Mouse (Mus musculus) kidney, adult 8-10 months (tissue): Measurements from ENCODE around the gene Fam53b.

Experiments
- DNase-seq, 2 experiments: peaks; one replicate each; pipeline ENCODE4 v3.0.0; 2022

Fam53b gene

GRCm38 (mm10) chr7:132813416-132814088 is at the start of gene Fam53b:
Gene Fam53b, minus strand, starts transcription at chr7:132813886.
- DNase-seq, result peak; percentile 62 to 73

GRCm38 (mm10) chr7:132859042-132859958 is 45.6 kb upstream of the Fam53b start, which contains the start of gene Abraxas2:
Gene Abraxas2, plus strand, starts transcription at chr7:132859225.
- DNase-seq, result peak; percentile 89 to 92

- DNase-seq, result no peak
Measured at GRCm38 (mm10) chr7:132858043-132858608, 44.4 kb upstream of the Fam53b start.

DNA sequence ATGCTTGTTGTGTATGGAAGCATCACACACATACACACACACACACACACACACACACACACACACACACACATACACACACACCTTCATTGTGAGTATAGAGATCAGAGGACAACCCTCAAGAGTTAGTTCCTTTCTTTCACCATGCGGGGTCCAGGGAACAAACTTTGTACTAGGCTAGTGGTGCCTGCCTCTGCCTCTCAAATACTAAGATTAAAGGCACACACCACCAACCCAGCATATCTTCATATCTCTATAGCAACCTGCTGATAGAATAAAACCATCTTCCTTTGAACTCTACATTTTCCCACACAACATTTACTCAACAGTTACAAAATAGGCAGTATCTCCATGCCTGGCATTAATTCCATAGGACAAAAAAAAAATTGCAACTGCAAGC is 42.4 kb upstream of the Fam53b start:
- no peak for DNase-seq

DNA sequence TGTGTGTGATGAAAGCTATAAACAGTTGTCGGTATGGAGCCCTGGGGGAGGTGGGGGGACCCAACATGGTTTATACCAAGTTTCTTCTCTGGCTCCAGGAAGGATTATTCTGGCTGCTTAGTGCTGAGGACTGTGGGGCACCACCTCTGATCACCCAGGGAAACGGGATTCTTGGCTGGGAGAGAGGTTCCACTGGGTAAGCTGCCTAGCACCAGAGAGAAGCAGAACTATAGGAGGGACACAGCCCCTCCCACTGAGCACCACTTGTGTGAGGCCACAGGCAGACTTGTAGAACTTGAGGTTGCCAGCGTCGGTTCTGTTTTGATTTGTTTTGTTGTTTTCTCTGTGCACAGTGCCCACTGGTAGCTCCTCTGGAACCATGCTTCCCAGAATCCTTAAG is 40.3 kb upstream of the Fam53b start:
- DNase-seq, result no peak

GRCm38 (mm10) chr7:132853361-132853760 is 39.7 kb upstream of the Fam53b start:
- no peak for DNase-seq

DNA sequence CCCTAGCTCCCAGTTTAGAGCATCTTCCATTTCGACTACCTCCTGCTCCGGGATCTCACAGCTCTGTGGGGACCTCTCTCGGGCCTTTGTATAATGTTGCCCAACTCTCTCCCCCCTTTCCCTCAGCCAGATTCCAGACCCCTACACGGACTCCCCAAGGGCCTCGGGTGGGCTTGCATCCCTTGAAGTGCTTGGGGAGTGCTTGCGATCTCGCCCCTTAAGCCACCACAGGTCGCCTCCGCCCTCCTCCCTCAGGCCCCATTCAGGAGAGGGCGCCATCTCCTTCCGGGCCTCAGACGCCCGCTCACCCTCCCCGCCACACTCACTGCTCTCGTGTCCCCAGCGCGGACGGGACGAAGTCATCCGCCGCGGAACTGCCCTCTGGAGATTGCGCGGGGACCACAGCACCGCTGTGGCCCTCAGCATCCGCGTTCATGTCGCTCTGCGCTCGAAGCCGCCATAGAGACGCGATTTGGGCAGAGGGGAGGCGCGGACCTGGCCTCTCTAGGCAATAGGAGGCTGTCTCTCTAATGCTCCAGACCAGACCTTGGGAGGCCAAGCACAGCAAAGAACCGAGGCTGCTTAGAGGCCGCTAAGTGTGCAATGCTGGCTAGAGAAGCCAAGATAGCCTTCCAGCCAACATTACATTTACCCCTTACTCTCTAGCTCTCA is 38.6 kb upstream of the Fam53b start, which contains the start of gene Eef1akmt2:
Gene Eef1akmt2, minus strand, starts transcription at position 501 of the 672 bp plus-strand sequence.
- peak; percentile 83 to 85 for DNase-seq

DNA sequence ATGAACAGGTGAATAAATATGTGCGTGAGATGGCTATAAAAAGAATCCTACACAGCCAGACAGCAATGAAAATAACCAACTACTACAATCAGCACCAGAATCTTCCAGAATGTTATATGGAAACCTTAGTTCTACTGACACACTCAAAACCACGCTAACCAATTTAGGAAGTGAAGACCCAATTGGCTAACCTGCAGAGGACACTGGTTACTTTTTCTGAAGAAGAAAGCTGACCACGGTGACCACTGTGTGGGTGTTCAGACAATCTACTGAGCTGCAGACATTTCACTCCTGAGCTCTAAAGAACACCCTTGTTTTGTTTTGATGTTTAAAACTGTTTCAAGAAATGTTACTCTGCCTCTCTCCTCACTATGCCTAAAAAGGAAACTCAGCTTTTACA is 29.5 kb upstream of the Fam53b start:
- DNase-seq, result no peak

DNA sequence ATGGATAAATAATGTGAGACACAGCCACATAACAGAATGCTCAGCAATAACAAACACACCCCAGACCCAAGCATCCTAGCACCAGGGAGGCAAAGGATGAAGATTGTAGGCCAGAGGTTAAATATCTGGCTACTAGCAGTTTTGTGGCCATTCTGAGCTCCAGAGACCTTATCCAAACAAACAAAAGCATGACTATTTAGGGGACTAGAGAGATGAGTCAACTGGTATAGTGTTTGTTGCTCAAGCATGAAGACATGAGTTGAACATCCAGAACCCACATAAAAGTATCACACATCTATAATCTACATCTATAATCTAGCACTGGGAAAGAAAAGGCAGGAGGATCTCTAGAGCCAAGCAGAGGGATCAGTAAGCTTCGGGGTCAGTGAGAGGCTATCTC is 28.8 kb upstream of the Fam53b start:
- DNase-seq, result no peak

DNA sequence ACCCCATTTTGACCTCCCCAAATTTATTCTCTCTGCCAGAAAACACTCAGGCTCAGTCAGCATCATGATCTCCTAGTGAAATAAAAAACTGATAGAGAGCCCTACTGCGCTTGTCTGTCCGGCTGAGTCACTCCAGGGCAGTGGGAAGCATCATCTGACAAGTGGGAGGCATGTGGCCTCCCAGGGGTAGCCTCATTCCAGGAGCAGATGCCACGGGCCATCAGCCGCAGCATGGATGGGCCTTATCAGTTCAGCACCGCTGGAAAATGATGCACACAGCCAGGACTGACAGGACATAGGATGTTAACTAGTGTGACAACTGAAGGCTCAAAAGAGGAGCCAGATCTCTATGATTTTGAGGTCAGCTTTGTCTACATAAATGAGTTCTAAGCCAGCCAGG is 27.6 kb upstream of the Fam53b start:
- DNase-seq, result no peak

DNA sequence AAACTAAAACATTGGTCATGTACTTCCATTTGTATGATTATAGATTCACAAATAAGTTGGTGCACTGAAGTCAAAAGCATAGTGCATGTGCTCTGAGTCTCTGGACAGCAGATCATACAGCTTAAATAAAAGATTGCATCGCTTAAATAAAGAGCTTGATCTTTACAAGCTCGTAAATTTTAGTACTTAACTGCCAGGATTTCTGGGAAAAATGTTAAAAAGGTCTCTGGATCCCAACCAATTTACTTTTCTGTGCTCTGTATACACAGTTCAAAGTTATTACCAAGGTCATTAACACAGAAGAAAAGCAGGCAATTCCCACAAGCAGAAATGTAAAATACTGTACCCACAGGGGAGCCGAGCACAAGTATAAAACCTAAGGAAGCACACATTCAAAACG is 17.3 kb upstream of the Fam53b start:
- DNase-seq, result no peak

GRCm38 (mm10) chr7:132824346-132825022 is 10.8 kb upstream of the Fam53b start:
- DNase-seq, result no peak

- DNase-seq, result no peak
Measured at GRCm38 (mm10) chr7:132823832-132824231, 10.1 kb upstream of the Fam53b start.

DNA sequence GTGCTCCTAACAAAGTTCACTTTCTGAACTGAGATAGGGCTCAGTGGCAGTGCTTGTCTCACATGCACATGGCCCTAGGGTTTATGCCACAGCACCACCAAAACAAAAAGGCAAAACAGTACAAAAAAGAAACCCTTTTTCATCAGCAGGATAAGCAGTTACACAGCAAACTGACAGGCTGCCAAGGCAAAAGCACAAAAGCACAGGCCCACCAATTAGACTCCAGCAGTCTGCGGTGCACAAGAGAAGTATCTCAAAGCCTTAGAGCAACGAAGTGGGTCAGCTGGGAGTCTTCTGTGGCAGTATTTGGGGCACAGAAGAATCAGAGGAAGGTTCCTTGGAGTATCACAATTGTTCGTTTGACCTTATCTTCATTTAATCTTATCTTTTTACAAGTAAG is 7.0 kb upstream of the Fam53b start:
- DNase-seq, result no peak

DNA sequence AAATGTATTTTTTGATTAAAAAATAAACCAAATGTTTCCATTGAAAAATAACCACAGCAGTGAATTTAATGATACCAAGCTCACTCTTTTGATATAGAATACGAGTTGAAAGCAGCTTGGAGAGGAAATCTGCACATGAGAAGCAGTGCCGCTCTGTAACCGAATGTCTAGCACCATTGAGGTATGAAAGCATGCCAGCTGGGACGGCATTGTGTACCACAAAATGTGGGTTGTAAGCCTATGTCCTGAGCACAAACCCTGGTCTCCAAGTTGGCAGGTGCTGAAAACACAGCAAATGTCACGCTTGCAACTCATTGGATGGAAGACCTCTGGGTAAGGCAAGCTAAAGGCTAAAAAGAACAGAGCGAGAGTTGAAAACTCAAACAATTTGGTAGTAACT is 3.4 kb upstream of the Fam53b start:
- no peak for DNase-seq

GRCm38 (mm10) chr7:132816528-132816927 is 2.8 kb upstream of the Fam53b start:
- DNase-seq, result no peak

DNA sequence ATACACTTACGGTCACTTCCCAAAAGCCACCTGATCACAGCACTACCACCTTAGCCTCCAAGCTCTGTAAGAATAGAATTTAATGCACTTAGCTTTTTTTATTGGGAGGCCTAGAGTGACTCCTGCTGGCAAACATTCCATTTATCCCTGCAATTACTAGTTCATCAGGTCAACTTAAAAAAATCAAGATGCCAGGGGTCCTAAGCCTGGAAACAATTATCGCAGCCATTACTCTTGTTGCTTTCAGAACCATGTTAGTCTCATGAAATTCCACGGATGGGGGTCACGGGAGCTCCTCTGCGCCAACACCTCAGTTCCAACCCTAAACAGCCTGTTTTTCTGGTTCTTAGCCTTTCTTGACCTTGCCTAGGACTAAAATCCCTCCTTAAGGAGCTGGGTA is 1.4 kb upstream of the Fam53b start:
- no peak for DNase-seq

- DNase-seq, result no peak
Measured at GRCm38 (mm10) chr7:132814089-132814450, 384 bp upstream of the Fam53b start.

DNA sequence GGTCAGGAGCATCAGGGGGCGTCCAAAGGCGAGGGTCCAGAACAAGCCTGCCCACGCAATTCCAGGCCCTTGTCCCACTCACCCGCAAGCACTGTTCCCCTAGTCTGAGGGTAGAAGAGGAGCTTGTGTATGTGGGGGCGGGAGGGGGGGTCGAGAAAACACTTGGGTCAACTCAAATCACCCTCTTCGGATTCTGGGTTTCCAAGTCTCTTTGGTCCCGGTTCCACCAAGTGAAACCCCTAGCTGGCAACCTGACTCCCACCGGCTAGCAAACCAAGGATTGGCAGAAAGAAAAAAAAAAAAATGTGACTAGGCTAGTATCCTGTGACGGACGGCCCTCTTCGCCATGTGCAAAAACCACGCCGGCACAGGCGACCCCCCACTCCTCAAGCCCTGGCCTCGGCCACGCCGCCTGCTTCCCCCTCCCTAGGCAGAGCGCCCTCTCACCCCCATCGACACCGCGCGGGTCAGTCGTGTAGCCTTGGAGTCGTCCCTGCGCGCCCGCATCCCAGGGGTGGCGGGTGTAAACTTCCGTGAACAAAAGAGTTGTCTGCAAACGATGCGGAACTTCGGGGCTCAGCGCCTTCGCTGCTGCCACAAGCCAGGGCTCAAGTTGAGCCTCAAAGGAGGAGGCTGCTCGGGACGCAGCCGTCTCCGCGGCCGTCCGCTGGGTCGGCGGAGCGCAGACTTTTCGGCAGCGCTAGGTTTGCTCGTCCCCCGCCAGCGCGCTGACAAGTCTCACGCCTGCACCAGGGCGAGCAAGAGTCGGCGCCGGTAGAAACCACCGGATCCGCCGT is 869 bp downstream of the Fam53b start:
- DNase-seq, result peak in 1 of 2 experiments; percentile 38

DNA sequence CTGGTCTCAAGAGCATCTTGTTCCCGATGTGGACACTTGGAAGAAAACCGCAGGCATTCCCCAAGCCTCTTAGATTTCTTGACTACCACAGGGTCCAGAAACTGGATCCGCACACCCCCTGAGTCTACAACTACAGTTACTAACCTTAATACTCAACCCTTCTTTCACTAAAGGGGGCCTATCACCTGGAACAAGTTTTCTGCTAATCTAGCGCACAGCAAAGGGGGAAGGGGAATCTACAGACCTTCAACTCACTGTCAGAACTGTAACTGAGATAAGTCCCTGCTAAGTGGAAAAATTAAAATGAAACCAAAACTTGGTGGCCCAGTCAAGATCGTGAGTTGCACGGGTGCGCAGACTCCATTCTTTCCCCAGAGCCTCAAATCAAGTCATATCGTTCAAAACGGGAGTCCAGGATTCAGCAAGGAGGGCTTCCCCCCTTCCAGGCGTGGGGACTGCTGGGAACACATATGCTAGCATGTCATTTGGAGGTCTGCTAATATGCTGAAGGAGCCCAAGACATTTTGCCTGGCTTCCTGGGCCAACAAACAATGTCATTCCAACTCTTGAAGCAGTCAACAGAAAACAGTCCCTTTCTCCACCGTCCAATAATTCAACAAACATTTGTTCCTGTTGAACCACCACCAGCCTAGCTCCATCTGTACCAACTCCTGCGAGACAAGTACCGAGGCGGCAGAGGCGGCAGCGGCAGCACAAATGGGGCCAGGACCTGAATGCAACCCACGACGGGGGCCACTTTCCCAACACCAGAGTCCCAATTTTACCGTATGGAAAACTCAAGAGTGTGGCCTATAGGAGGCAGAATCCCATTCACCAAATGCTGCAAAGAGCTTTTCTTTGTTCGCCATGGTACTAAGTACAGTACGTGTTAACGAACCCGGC is 1.7 kb downstream of the Fam53b start:
- DNase-seq, result no peak

- DNase-seq, result peak; percentile 90 to 93
Measured at GRCm38 (mm10) chr7:132810879-132811278, 2.8 kb downstream of the Fam53b start.
